8 mouse cellular contexts compared by ENCODE assay signal in genomic region chr7:119861335-119862091, GRCm38 (mm10). TPM values are rescaled to one million over a fixed set of nuclear protein-coding genes. Genes with fewer than 3 reads are reported as not detected.
DNase-seq lines count a peak whose midpoint lies in the region; ATAC-seq and TF ChIP-seq lines count a peak whose summit lies in the region.

No protein-coding gene starts in this region.

- H3K27ac ChIP-seq in limb, embryonic 10.5 days = peak overlapping the region; percentile 74
- peak overlapping the region; percentile 70 for H3K27ac ChIP-seq in midbrain, embryonic 14.5 days (replicated peaks; ENCODE audit: low read depth, low read length)
- H3K27ac ChIP-seq in stomach, embryonic 15.5 days = peak overlapping the region; percentile 69

- H3K4me3 ChIP-seq in lung, adult 2 months (replicated peaks; ENCODE audit: extremely low read depth, low read depth, low read length) = no peak overlapping the region
- H3K4me3 ChIP-seq in limb, embryonic 10.5 days = no peak overlapping the region
- no peak overlapping the region for H3K4me3 ChIP-seq in midbrain, embryonic 14.5 days (replicated peaks; ENCODE audit: low read depth, low read length)
- H3K4me3 ChIP-seq in stomach, embryonic 15.5 days (replicated peaks) = no peak overlapping the region

- H3K9me3 ChIP-seq in limb, embryonic 10.5 days (replicated peaks) = no peaks in the 10 kb centered on the region
- no peaks in the 10 kb centered on the region for H3K9me3 ChIP-seq in midbrain, embryonic 14.5 days (ENCODE audit: control insufficient read depth, low read length)
- no peaks in the 10 kb centered on the region for H3K9me3 ChIP-seq in stomach, embryonic 15.5 days

- H3K4me1 ChIP-seq in lung, adult 2 months (ENCODE audit: control insufficient read depth, insufficient read depth, low read length) = peaks cover 21% of the 10 kb centered on the region
- H3K4me1 ChIP-seq in limb, embryonic 10.5 days = peaks cover 27% of the 10 kb centered on the region
- H3K4me1 ChIP-seq in midbrain, embryonic 14.5 days (ENCODE audit: control insufficient read depth, insufficient read depth, low read length) = peaks cover 19% of the 10 kb centered on the region
- H3K4me1 ChIP-seq in stomach, embryonic 15.5 days = peaks cover 7% of the 10 kb centered on the region

- peak; percentile 60 to 72 for DNase-seq in lung, adult 18-20 months
- DNase-seq in lung, adult 2 months = no peak
- DNase-seq in cerebellum, postnatal 25 days = peak; percentile 43 to 65
- peak; percentile 10 to 20 for DNase-seq in gastrocnemius, adult 8-10 months (ENCODE audit: low spot score in 2 of 2)
- DNase-seq in induced T-regulatory cell, adult 2 months (ENCODE audit: low read depth) = peak; percentile 82
- peak; percentile 68 for DNase-seq in limb, embryonic 10.5 days (ENCODE audit: low spot score)
- peak; percentile 68 for DNase-seq in midbrain, embryonic 14.5 days

- H3K27me3 ChIP-seq in limb, embryonic 10.5 days (ENCODE audit: low read depth, poor library complexity, severe bottlenecking) = no peaks in the 10 kb centered on the region
- no peaks in the 10 kb centered on the region for H3K27me3 ChIP-seq in midbrain, embryonic 14.5 days (ENCODE audit: control insufficient read depth, insufficient read depth, low read length)
- H3K27me3 ChIP-seq in stomach, embryonic 15.5 days (replicated peaks) = no peaks in the 10 kb centered on the region

- no peak overlapping the region for H3K4me2 ChIP-seq in midbrain, embryonic 14.5 days (ENCODE audit: low read length)
- 0 out of 2 replicates have a peak overlapping the region, but pooled peaks have one; percentile 0 for H3K4me2 ChIP-seq in stomach, embryonic 15.5 days

- 30% methylated on average over 6 of the region's 6 CpGs for WGBS in lung, adult 2 months
- 40% methylated on average over 6 of the region's 6 CpGs for WGBS in limb, embryonic 10.5 days
- WGBS in midbrain, embryonic 14.5 days = 10% methylated on average over 6 of the region's 6 CpGs
- WGBS in stomach, embryonic 15.5 days = 31% methylated on average over 6 of the region's 6 CpGs

- no peak for TF ChIP-seq CTCF in lung, adult 2 months (IDR thresholded peaks at IDR 0.05; ENCODE audit: insufficient read depth, low read length)

- peaks cover 32% of the 10 kb centered on the region for H3K36me3 ChIP-seq in limb, embryonic 10.5 days
- H3K36me3 ChIP-seq in midbrain, embryonic 14.5 days (ENCODE audit: control insufficient read depth, insufficient read depth, low read length) = peaks cover 29% of the 10 kb centered on the region
- no peaks in the 10 kb centered on the region; the same call in 1 of the 2 replicates for H3K36me3 ChIP-seq in stomach, embryonic 15.5 days

- H3K9ac ChIP-seq in midbrain, embryonic 14.5 days (replicated peaks; ENCODE audit: low read length) = 0 out of 2 replicates have a peak overlapping the region, but pooled peaks have one; percentile 39
- H3K9ac ChIP-seq in stomach, embryonic 15.5 days = no peak overlapping the region

- TF ChIP-seq POLR2A in lung, adult 2 months (IDR thresholded peaks at IDR 0.05; ENCODE audit: borderline replicate concordance, extremely low read depth, low read depth, low read length) = no peak

- peak; percentile 61; the same call in 1 of the 2 replicates for ATAC-seq in midbrain, embryonic 14.5 days (ENCODE audit: low FRiP score, low TSS enrichment)
- ATAC-seq in stomach, embryonic 15.5 days (ENCODE audit: insufficient read depth, low FRiP score, low read depth) = peak; percentile 88

RNA-seq across cellular contexts. Expression of gene Lyrm1, which starts 34.1 kb away (rescaled TPM):
- polyA plus RNA-seq in lung, adult 2 months (2012; rRNA removed) = 1.3 and 3.0 TPM in 2 replicates
- total RNA-seq in gastrocnemius, adult 8-10 months (2022) = 10 to 100 TPM in 1 of 4 experiments, 1 to 10 TPM in 3; 8.2 to 11.5 (median 9.2) TPM
- 6.4 and 7.2 TPM in 2 replicates for polyA plus RNA-seq in limb, embryonic 10.5 days (2016; fragmentation: Nextera tagmentation; extraction: Ambion mirVana)
- 22.8 and 23.7 TPM in 2 replicates for polyA plus RNA-seq in midbrain, embryonic 14.5 days (2014; fragmentation: Nextera tagmentation; extraction: Ambion mirVana)
- polyA plus RNA-seq in stomach, embryonic 15.5 days (2015; fragmentation: Nextera tagmentation; extraction: Ambion mirVana) = 6.9 and 7.8 TPM in 2 replicates

RNA-seq across cellular contexts. Expression of gene Dcun1d3, which starts 34.6 kb away (rescaled TPM):
- polyA plus RNA-seq in lung, adult 2 months (2012; rRNA removed) = 4.1 and 6.7 TPM in 2 replicates
- total RNA-seq in gastrocnemius, adult 8-10 months (2022) = 10 to 100 TPM; 13.2 to 22.6 (median 20.8) TPM
- polyA plus RNA-seq in limb, embryonic 10.5 days (2016; fragmentation: Nextera tagmentation; extraction: Ambion mirVana) = 10.8 and 12.0 TPM in 2 replicates
- 12.2 and 15.1 TPM in 2 replicates for polyA plus RNA-seq in midbrain, embryonic 14.5 days (2014; fragmentation: Nextera tagmentation; extraction: Ambion mirVana)
- 9.0 and 9.8 TPM in 2 replicates for polyA plus RNA-seq in stomach, embryonic 15.5 days (2015; fragmentation: Nextera tagmentation; extraction: Ambion mirVana)
